Mouse (Mus musculus) heart, embryonic 10.5 days (tissue): ENCODE results near the gene Mog. TPM values are rescaled to one million over a fixed set of nuclear protein-coding genes. Genes with fewer than 3 reads are reported as not detected.

Source experiments
- DNase-seq: peaks from one replicate; pipeline ENCODE4 v3.0.0-alpha.2; 2017; ENCODE audit warnings: low spot score
- H3K27ac ChIP-seq: fragments of 300-500 bp; sonication (generic); 2 replicates; pipeline ENCODE4 v1.5.1; 2016; ENCODE audit warnings: mild to moderate bottlenecking
- H3K27me3 ChIP-seq: fragments of 300-500 bp; sonication (generic); 2 replicates; pipeline ENCODE4 v1.6.1; 2016; ENCODE audit warnings: mild to moderate bottlenecking; ENCODE audit not compliant: poor library complexity, insufficient read depth, severe bottlenecking
- H3K36me3 ChIP-seq: fragments of 300-500 bp; sonication (generic); 2 replicates; pipeline ENCODE4 v1.6.1; 2016; ENCODE audit warnings: mild to moderate bottlenecking, moderate library complexity
- H3K4me1 ChIP-seq: fragments of 300-500 bp; sonication (generic); 2 replicates; pipeline ENCODE4 v1.6.1; 2016; ENCODE audit warnings: mild to moderate bottlenecking
- H3K4me3 ChIP-seq: fragments of 300-500 bp; sonication (generic); 2 replicates; pipeline ENCODE4 v1.5.1; 2016; ENCODE audit warnings: mild to moderate bottlenecking, moderate library complexity
- H3K9me3 ChIP-seq: fragments of 300-500 bp; sonication (generic); 2 replicates; pipeline ENCODE4 v1.6.1; 2016; ENCODE audit warnings: mild to moderate bottlenecking, moderate library complexity
- WGBS: fragments of 180-500 bp; shearing (Covaris S2); methylation state at CpG from one replicate; pipeline ENCODE4 v1.1.7; 2016; 5-methylcytosine and 5-hydroxymethylcytosine counted together
- polyA plus RNA-seq: library from polyadenylated mRNA; unstranded; fragments of >200 nt; fragmentation: Nextera tagmentation; extraction: Ambion mirVana; gene quantifications from 2 replicates; pipeline ENCODE4 v1.2.1, GENCODE M21; 2016

Gene Mog
- polyA plus RNA-seq, result 0.10 and 0.14 TPM in 2 replicates

GRCm38 (mm10) chr17:37022628-37023576 is at the start of gene Mog:
Mog (minus strand) TSS chr17:37023398.
- Histone ChIP-seq H3K36me3 (no peaks in the 10 kb centered on the region), H3K9me3 (no peaks in the 10 kb centered on the region), H3K27ac (no peak within 1 kb of the TSS), H3K4me3 (no peak within 1 kb of the TSS), H3K4me1 (no peaks in the 10 kb centered on the region), H3K27me3 (no peaks in the 10 kb centered on the region)
- 70% methylated on average over 9 of the region's 9 CpGs for WGBS
- no peak for DNase-seq

GRCm38 (mm10) chr17:37072730-37073276 is 49.6 kb upstream of the Mog start:
- no peaks in the 10 kb centered on the region for H3K27me3 ChIP-seq
- no peak overlapping the region for H3K4me3 ChIP-seq
- H3K36me3 ChIP-seq, result peaks cover 70% of the 10 kb centered on the region
- WGBS, result 69% methylated on average over 11 of the region's 11 CpGs
- DNase-seq, result peak; percentile 60
- no peaks in the 10 kb centered on the region for H3K9me3 ChIP-seq
- no peaks in the 10 kb centered on the region for H3K4me1 ChIP-seq
- no peak overlapping the region for H3K27ac ChIP-seq

- Histone ChIP-seq H3K9me3 (no peaks in the 10 kb centered on the region), H3K27me3 (no peaks in the 10 kb centered on the region), H3K27ac (no peak overlapping the region), H3K4me3 (no peak overlapping the region), H3K4me1 (no peaks in the 10 kb centered on the region), H3K36me3 (peaks cover 76% of the 10 kb centered on the region)
- 84% methylated on average over 12 of the region's 12 CpGs for WGBS
- DNase-seq, result peak; percentile 69
Measured at GRCm38 (mm10) chr17:37072080-37072729, 49.0 kb upstream of the Mog start.

GRCm38 (mm10) chr17:37070121-37070520 is 46.9 kb upstream of the Mog start:
- Histone ChIP-seq H3K36me3 (peaks cover 88% of the 10 kb centered on the region), H3K9me3 (no peaks in the 10 kb centered on the region), H3K27me3 (no peaks in the 10 kb centered on the region), H3K27ac (no peak overlapping the region), H3K4me1 (no peaks in the 10 kb centered on the region), H3K4me3 (no peak overlapping the region)
- WGBS, result 84% methylated on average over 8 of the region's 8 CpGs
- DNase-seq, result peak; percentile 63

GRCm38 (mm10) chr17:37067861-37068260 is 44.7 kb upstream of the Mog start:
- Histone ChIP-seq H3K4me1 (no peaks in the 10 kb centered on the region), H3K9me3 (no peaks in the 10 kb centered on the region), H3K36me3 (peaks cover 92% of the 10 kb centered on the region), H3K27me3 (no peaks in the 10 kb centered on the region), H3K4me3 (no peak overlapping the region), H3K27ac (no peak overlapping the region)
- DNase-seq, result peak; percentile 28
- 77% methylated on average over 1 of the region's 1 CpGs for WGBS

- no peak for DNase-seq
- peaks cover 95% of the 10 kb centered on the region for H3K36me3 ChIP-seq
- H3K4me1 ChIP-seq, result no peaks in the 10 kb centered on the region
- no peak overlapping the region for H3K27ac ChIP-seq
- H3K9me3 ChIP-seq, result no peaks in the 10 kb centered on the region
- H3K27me3 ChIP-seq, result no peaks in the 10 kb centered on the region
- WGBS, result 93% methylated on average over 2 of the region's 2 CpGs
- H3K4me3 ChIP-seq, result no peak overlapping the region
Measured at GRCm38 (mm10) chr17:37065993-37066392, 42.8 kb upstream of the Mog start.

GRCm38 (mm10) chr17:37063686-37064495 is 40.7 kb upstream of the Mog start:
- Histone ChIP-seq H3K9me3 (no peaks in the 10 kb centered on the region), H3K4me1 (no peaks in the 10 kb centered on the region), H3K27me3 (no peaks in the 10 kb centered on the region), H3K27ac (no peak overlapping the region), H3K36me3 (peaks cover 94% of the 10 kb centered on the region), H3K4me3 (no peak overlapping the region)
- no peak for DNase-seq
- WGBS, result 77% methylated on average over 11 of the region's 11 CpGs

- Histone ChIP-seq H3K9me3 (no peaks in the 10 kb centered on the region), H3K27me3 (no peaks in the 10 kb centered on the region), H3K4me3 (no peak overlapping the region), H3K4me1 (no peaks in the 10 kb centered on the region), H3K27ac (no peak overlapping the region), H3K36me3 (peaks cover 88% of the 10 kb centered on the region)
- no peak for DNase-seq
- WGBS, result 73% methylated on average over 10 of the region's 10 CpGs
Measured at GRCm38 (mm10) chr17:37063063-37063462, 39.9 kb upstream of the Mog start.

GRCm38 (mm10) chr17:37062101-37062641 is 39.0 kb upstream of the Mog start:
- Histone ChIP-seq H3K27ac (no peak overlapping the region), H3K4me3 (no peak overlapping the region), H3K36me3 (peaks cover 82% of the 10 kb centered on the region), H3K4me1 (no peaks in the 10 kb centered on the region), H3K9me3 (no peaks in the 10 kb centered on the region), H3K27me3 (no peaks in the 10 kb centered on the region)
- WGBS, result 89% methylated on average over 10 of the region's 10 CpGs
- DNase-seq, result no peak

GRCm38 (mm10) chr17:37061435-37061834 is 38.2 kb upstream of the Mog start:
- DNase-seq, result no peak
- Histone ChIP-seq H3K4me3 (no peak overlapping the region), H3K9me3 (no peaks in the 10 kb centered on the region), H3K4me1 (no peaks in the 10 kb centered on the region), H3K27me3 (no peaks in the 10 kb centered on the region), H3K27ac (no peak overlapping the region), H3K36me3 (peaks cover 80% of the 10 kb centered on the region)
- WGBS, result 92% methylated on average over 3 of the region's 3 CpGs

- Histone ChIP-seq H3K36me3 (peaks cover 69% of the 10 kb centered on the region), H3K4me3 (no peak overlapping the region)
- WGBS, result 86% methylated on average over 6 of the region's 6 CpGs
Measured at GRCm38 (mm10) chr17:37056957-37057356, 33.8 kb upstream of the Mog start.

GRCm38 (mm10) chr17:37051745-37052144 is 28.5 kb upstream of the Mog start:
- WGBS, result 52% methylated on average over 4 of the region's 4 CpGs
- Histone ChIP-seq H3K36me3 (peaks cover 34% of the 10 kb centered on the region), H3K27me3 (peaks cover 27% of the 10 kb centered on the region), H3K27ac (no peak overlapping the region), H3K4me3 (no peak overlapping the region), H3K9me3 (no peaks in the 10 kb centered on the region), H3K4me1 (peaks cover 27% of the 10 kb centered on the region)
- DNase-seq, result no peak

More at GRCm38 (mm10) chr17:37056957-37057356, 33.8 kb upstream of the Mog start:
- no peaks in the 10 kb centered on the region for H3K27me3 ChIP-seq
- no peak overlapping the region for H3K27ac ChIP-seq
- H3K4me1 ChIP-seq, result no peaks in the 10 kb centered on the region
- DNase-seq, result no peak
- H3K9me3 ChIP-seq, result no peaks in the 10 kb centered on the region
